Mouse (Mus musculus): ENCODE measurements around the gene Arl2bp. TPM values are rescaled to one million over a fixed set of nuclear protein-coding genes. Genes with fewer than 3 reads are reported as not detected.

Gene Arl2bp
- polyA plus RNA-seq, 1 experiment from 2014 or later = 129 TPM

DNA sequence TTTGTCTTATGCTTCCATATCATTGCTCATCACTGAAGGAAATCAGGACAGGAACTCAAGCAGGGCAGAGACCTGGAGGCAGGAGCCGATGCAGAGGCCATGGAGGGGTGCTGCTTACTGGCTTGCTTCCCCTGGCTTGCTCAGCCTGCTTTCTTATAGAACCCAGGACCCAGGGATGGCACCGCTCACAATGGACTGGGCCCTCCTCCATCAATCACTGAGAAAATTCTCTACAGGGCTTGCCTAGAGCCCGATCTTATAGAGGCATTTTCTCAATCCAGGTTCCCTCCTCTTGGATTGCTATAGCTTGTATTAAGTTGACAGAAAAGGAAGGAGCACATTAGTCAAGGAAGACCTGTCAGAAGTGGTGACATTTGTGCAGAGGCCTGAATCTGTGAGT is 30.2 kb downstream of the Arl2bp start:
- Histone ChIP-seq H3K36me3 (no peaks in the 10 kb centered on the region), H3K9me3 (no peaks in the 10 kb centered on the region), H3K4me2 (peak overlapping the region; percentile 92), H3K9ac (no peak overlapping the region), H3K4me3 (replicated peaks) (peak overlapping the region; percentile 57; the same call in 1 of the 2 replicates), H3K4me1 (peaks cover 19% of the 10 kb centered on the region; the same call in 1 of the 2 replicates), H3K27ac (no peak overlapping the region), H3K27me3 (replicated peaks) (peaks cover 42% of the 10 kb centered on the region)
- no peak for ATAC-seq (ENCODE audit: insufficient read depth, low FRiP score, low read depth)
- WGBS = 45% methylated on average over 3 of the region's 3 CpGs

DNA sequence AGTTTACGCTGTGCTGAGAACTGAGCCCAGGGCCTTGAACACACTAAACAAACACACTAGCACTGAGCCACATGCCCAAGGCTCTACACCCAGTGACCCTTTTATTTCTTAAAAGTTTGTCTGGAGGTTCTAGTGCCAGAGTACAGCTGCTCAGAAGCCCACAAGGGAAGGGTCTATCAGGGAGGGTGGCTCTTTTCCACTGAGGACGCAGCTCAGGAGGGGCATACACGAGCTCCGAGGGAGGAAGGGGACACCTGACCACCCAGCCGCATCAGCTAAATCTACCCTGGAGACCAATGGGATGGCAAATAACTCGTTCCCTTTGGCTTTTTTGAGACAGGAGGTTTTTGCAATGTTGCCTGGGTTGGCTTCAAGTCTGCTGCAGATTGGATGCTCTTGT is 31.6 kb downstream of the Arl2bp start:
- Histone ChIP-seq H3K27me3 (replicated peaks) (peaks cover 37% of the 10 kb centered on the region), H3K4me2 (no peak overlapping the region), H3K4me3 (replicated peaks) (no peak overlapping the region), H3K9me3 (no peaks in the 10 kb centered on the region), H3K36me3 (no peaks in the 10 kb centered on the region), H3K9ac (no peak overlapping the region), H3K4me1 (peaks cover 15% of the 10 kb centered on the region; the same call in 1 of the 2 replicates), H3K27ac (no peak overlapping the region)
- no peak for ATAC-seq (ENCODE audit: insufficient read depth, low FRiP score, low read depth)
- WGBS = 75% methylated on average over 6 of the region's 6 CpGs

GRCm38 (mm10) chr8:94699366-94699765 is 33.0 kb downstream of the Arl2bp start:
- Histone ChIP-seq H3K4me1 (peaks cover 15% of the 10 kb centered on the region), H3K9me3 (no peaks in the 10 kb centered on the region), H3K4me3 (replicated peaks) (no peak overlapping the region), H3K36me3 (no peaks in the 10 kb centered on the region), H3K27ac (no peak overlapping the region), H3K9ac (no peak overlapping the region), H3K27me3 (replicated peaks) (peaks cover 28% of the 10 kb centered on the region), H3K4me2 (no peak overlapping the region)
- 71% methylated on average over 16 of the region's 16 CpGs for WGBS
- ATAC-seq (ENCODE audit: insufficient read depth, low FRiP score, low read depth) = no peak

DNA sequence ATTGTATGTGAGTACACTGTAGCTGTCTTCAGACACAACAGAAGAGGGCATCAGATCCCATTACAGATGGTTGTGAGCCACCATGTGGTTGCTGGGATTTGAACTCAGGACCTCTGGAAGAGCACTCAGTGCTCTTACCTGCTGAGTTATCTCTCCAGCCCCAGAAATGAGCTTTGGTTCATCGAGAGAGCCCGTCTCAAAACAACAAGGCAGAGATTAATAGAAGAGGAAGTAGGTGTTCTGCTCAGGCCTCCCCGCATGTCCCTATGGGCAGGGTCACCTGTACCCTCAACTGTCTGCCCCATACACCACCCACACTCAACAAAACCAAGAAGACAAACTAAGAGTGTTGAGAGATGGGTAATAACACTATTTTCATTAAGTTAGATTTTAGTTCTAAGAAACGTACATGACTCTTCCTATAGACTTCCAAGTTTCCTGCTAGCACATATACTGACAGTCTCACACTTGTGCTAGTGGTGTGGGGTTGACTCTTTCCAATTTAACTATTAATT is 34.1 kb downstream of the Arl2bp start:
- no peak overlapping the region for H3K4me2 ChIP-seq
- peaks cover 17% of the 10 kb centered on the region for H3K27me3 ChIP-seq (replicated peaks)
- no peak overlapping the region for H3K9ac ChIP-seq
- H3K27ac ChIP-seq = no peak overlapping the region
- no peak overlapping the region for H3K4me3 ChIP-seq (replicated peaks)
- no peaks in the 10 kb centered on the region for H3K9me3 ChIP-seq
- ATAC-seq (ENCODE audit: insufficient read depth, low FRiP score, low read depth) = no peak
- H3K4me1 ChIP-seq = peaks cover 8% of the 10 kb centered on the region
- WGBS = 75% methylated on average over 4 of the region's 4 CpGs
- H3K36me3 ChIP-seq = no peaks in the 10 kb centered on the region

GRCm38 (mm10) chr8:94702156-94702555 is 35.8 kb downstream of the Arl2bp start:
- peaks cover 7% of the 10 kb centered on the region; the same call in 1 of the 2 replicates for H3K4me1 ChIP-seq
- no peak overlapping the region for H3K4me3 ChIP-seq (replicated peaks)
- H3K36me3 ChIP-seq = no peaks in the 10 kb centered on the region
- peaks cover 1% of the 10 kb centered on the region; the same call in 1 of the 2 replicates for H3K27me3 ChIP-seq (replicated peaks)
- 73% methylated on average over 3 of the region's 3 CpGs for WGBS
- no peak overlapping the region for H3K27ac ChIP-seq
- H3K4me2 ChIP-seq = peak overlapping the region; percentile 69; the same call in 1 of the 2 replicates
- no peaks in the 10 kb centered on the region for H3K9me3 ChIP-seq
- no peak overlapping the region for H3K9ac ChIP-seq
- ATAC-seq (ENCODE audit: insufficient read depth, low FRiP score, low read depth) = no peak

- Histone ChIP-seq H3K36me3 (no peaks in the 10 kb centered on the region), H3K4me1 (peaks cover 7% of the 10 kb centered on the region; the same call in 1 of the 2 replicates), H3K9me3 (no peaks in the 10 kb centered on the region), H3K27me3 (replicated peaks) (no peaks in the 10 kb centered on the region), H3K27ac (peak overlapping the region; percentile 61), H3K4me2 (peak overlapping the region; percentile 69), H3K9ac (peak overlapping the region; percentile 39; the same call in 1 of the 2 replicates), H3K4me3 (replicated peaks) (peak overlapping the region; percentile 54)
- peak; percentile 80 for ATAC-seq (ENCODE audit: insufficient read depth, low FRiP score, low read depth)
- WGBS = under 1% methylated on average over 35 of the region's 35 CpGs
Measured at GRCm38 (mm10) chr8:94702844-94703813, 36.7 kb downstream of the Arl2bp start.

DNA sequence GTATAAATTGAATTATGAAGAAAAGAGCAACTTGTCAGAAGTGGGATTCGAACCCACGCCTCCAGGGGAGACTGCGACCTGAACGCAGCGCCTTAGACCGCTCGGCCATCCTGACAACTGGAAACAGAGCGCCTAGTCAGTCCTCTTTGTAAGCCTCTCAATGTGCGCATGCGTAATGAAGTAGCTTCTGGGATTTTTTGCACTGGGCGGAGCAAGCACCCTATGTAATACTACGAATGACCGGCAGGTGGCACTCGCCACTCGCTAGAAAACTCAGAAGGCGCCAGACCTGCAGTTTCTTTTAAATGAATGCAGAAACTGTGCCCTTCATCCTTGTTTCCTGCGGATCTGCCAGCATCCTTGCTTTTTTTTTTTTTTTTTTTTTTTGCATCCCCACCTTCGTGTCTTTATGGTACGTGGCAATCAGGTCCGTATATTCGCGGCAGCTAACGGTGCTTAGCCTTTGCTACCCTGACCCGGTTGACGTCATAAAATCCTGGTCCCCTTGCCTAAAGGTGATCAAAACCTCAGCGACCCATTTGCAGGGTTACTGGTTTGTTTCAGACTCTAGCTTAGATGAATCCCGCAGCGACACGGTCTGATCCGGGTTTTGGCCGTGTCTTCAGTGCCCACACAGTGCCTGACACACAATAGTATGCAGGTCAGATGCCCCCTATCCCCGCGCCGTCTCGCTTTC is 37.7 kb downstream of the Arl2bp start:
- Histone ChIP-seq H3K4me3 (replicated peaks) (peak overlapping the region; percentile 54), H3K36me3 (no peaks in the 10 kb centered on the region), H3K4me2 (peak overlapping the region; percentile 69), H3K9ac (peak overlapping the region; percentile 22; the same call in 1 of the 2 replicates), H3K9me3 (no peaks in the 10 kb centered on the region), H3K27me3 (replicated peaks) (no peaks in the 10 kb centered on the region), H3K4me1 (peaks cover 7% of the 10 kb centered on the region; the same call in 1 of the 2 replicates), H3K27ac (no peak overlapping the region)
- ATAC-seq (ENCODE audit: insufficient read depth, low FRiP score, low read depth) = peak; percentile 88
- WGBS = under 1% methylated on average over 35 of the region's 35 CpGs

GRCm38 (mm10) chr8:94704669-94704984 is 38.2 kb downstream of the Arl2bp start:
- Histone ChIP-seq H3K4me2 (peak overlapping the region; percentile 69), H3K27ac (no peak overlapping the region), H3K36me3 (no peaks in the 10 kb centered on the region), H3K9ac (peak overlapping the region; percentile 22; the same call in 1 of the 2 replicates), H3K9me3 (no peaks in the 10 kb centered on the region), H3K27me3 (replicated peaks) (no peaks in the 10 kb centered on the region), H3K4me1 (peaks cover 7% of the 10 kb centered on the region; the same call in 1 of the 2 replicates), H3K4me3 (replicated peaks) (peak overlapping the region; percentile 46)
- 17% methylated on average over 9 of the region's 9 CpGs for WGBS
- no peak for ATAC-seq (ENCODE audit: insufficient read depth, low FRiP score, low read depth)

- Histone ChIP-seq H3K4me3 (replicated peaks) (no peak overlapping the region), H3K4me2 (no peak overlapping the region), H3K4me1 (peaks cover 7% of the 10 kb centered on the region; the same call in 1 of the 2 replicates), H3K9me3 (no peaks in the 10 kb centered on the region), H3K27ac (no peak overlapping the region), H3K9ac (no peak overlapping the region), H3K27me3 (replicated peaks) (no peaks in the 10 kb centered on the region), H3K36me3 (no peaks in the 10 kb centered on the region)
- 71% methylated on average over 10 of the region's 10 CpGs for WGBS
- no peak for ATAC-seq (ENCODE audit: insufficient read depth, low FRiP score, low read depth)
Measured at GRCm38 (mm10) chr8:94705581-94706245, 39.3 kb downstream of the Arl2bp start.

DNA sequence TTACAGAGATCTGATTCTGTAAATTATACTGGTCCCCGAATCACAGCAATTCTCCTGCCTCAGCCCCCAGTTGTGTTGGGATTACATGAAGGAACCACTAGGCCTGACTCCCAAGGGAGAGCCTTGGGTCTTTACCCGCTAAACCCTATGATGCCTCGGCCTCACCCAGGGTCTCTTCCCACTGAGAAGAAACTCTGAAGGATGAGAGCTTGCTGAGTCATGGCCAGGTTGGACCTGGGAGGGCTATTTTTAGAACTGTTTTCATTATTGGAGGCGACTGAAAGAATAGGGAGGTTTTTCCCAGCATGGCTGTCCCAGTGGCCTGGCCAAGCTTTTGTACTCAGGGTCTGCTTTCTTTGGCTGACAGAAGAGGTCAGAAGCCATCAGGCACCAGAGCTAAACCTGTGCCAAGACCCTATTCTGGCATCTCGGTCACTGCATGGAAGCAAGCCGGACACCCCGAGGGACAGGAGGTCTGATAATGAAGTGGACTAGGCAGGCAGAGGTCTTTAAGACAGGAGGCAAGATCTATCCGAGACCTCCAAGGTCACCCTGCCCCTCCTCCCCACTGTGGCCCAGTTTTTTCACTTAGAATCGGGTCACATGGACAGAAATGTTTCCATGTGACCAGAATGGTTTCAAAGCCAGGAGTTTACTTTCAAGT is 40.5 kb downstream of the Arl2bp start:
- Histone ChIP-seq H3K4me2 (no peak overlapping the region), H3K4me1 (peaks cover 7% of the 10 kb centered on the region; the same call in 1 of the 2 replicates), H3K27ac (no peak overlapping the region), H3K9ac (no peak overlapping the region), H3K4me3 (replicated peaks) (no peak overlapping the region), H3K36me3 (no peaks in the 10 kb centered on the region), H3K27me3 (replicated peaks) (no peaks in the 10 kb centered on the region), H3K9me3 (no peaks in the 10 kb centered on the region)
- 57% methylated on average over 9 of the region's 9 CpGs for WGBS
- no peak for ATAC-seq (ENCODE audit: insufficient read depth, low FRiP score, low read depth)

GRCm38 (mm10) chr8:94710336-94710735 is 43.9 kb downstream of the Arl2bp start:
- no peak for ATAC-seq (ENCODE audit: insufficient read depth, low FRiP score, low read depth)
- H3K4me2 ChIP-seq = no peak overlapping the region
- no peaks in the 10 kb centered on the region for H3K36me3 ChIP-seq
- no peaks in the 10 kb centered on the region for H3K9me3 ChIP-seq
- H3K4me1 ChIP-seq = peaks cover 5% of the 10 kb centered on the region; the same call in 1 of the 2 replicates
- H3K4me3 ChIP-seq (replicated peaks) = no peak overlapping the region
- H3K27ac ChIP-seq = no peak overlapping the region; the same call in 1 of the 2 replicates
- 59% methylated on average over 8 of the region's 8 CpGs for WGBS
- no peaks in the 10 kb centered on the region for H3K27me3 ChIP-seq (replicated peaks)
- no peak overlapping the region for H3K9ac ChIP-seq

All from stomach, embryonic 15.5 days (tissue).